Mouse (Mus musculus): ENCODE measurements around the gene Zfp697. TPM values are rescaled to one million over a fixed set of nuclear protein-coding genes. Genes with fewer than 3 reads are reported as not detected.
"Not testable (repeated sequence)": the region's sequence is repeated elsewhere in the genome, so short reads cannot be mapped to it uniquely, and the experiment has no call there.

Zfp697 gene
- polyA plus RNA-seq, 1 experiment, result 0.25 TPM

- Histone ChIP-seq H3K27ac (ENCODE audit: insufficient read depth, low read depth, low read length) (no peak overlapping the region), H3K4me3 (ENCODE audit: insufficient read depth, low read length) (no peak overlapping the region), H3K4me1 (ENCODE audit: control insufficient read depth, insufficient read depth, low read length) (no peaks in the 10 kb centered on the region)
- no peak for TF ChIP-seq CTCF (IDR thresholded peaks at IDR 0.05; ENCODE audit: low read depth, low read length)
- no peak for TF ChIP-seq POLR2A (IDR thresholded peaks at IDR 0.05; ENCODE audit: borderline replicate concordance, low read depth, low read length)
Observed at GRCm38 (mm10) chr3:98389305-98389704, 7.0 kb downstream of the Zfp697 start.

GRCm38 (mm10) chr3:98404268-98404895, 22.1 kb downstream of the Zfp697 start:
- not testable (repeated sequence) for H3K4me3 ChIP-seq (ENCODE audit: insufficient read depth, low read length); H3K4me1 ChIP-seq (ENCODE audit: control insufficient read depth, insufficient read depth, low read length); H3K27ac ChIP-seq (ENCODE audit: insufficient read depth, low read depth, low read length)

DNA sequence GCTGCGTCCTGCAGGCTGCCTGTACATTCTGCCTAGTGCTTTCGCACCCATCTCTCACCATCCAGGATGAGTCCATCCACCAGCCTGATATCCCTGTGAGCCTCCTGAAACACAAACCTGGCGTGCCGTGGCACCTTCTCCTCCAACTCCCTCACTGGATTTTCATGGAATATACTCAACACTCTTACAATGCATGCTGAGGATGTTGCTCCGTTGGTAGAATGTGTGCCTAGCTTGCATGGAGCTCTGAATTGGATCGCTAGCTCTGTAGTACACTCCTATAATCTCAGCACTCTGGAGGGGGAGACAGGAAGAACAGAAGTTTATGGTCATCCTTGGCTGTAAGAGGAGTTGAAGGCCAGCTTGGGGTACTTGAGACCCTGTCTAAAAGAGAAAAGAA, 23.6 kb downstream of the Zfp697 start:
- H3K4me1 ChIP-seq (ENCODE audit: control insufficient read depth, insufficient read depth, low read length); H3K27ac ChIP-seq (ENCODE audit: insufficient read depth, low read depth, low read length); H3K4me3 ChIP-seq (ENCODE audit: insufficient read depth, low read length): not testable (repeated sequence)

GRCm38 (mm10) chr3:98406569-98407144, 24.4 kb downstream of the Zfp697 start:
- H3K4me1 ChIP-seq (ENCODE audit: control insufficient read depth, insufficient read depth, low read length); H3K27ac ChIP-seq (ENCODE audit: insufficient read depth, low read depth, low read length); H3K4me3 ChIP-seq (ENCODE audit: insufficient read depth, low read length): not testable (repeated sequence)

GRCm38 (mm10) chr3:98407261-98407780, 25.1 kb downstream of the Zfp697 start:
- not testable (repeated sequence) for H3K4me3 ChIP-seq (ENCODE audit: insufficient read depth, low read length); H3K27ac ChIP-seq (ENCODE audit: insufficient read depth, low read depth, low read length); H3K4me1 ChIP-seq (ENCODE audit: control insufficient read depth, insufficient read depth, low read length)

GRCm38 (mm10) chr3:98410619-98411580, 28.6 kb downstream of the Zfp697 start:
- H3K27ac ChIP-seq (ENCODE audit: insufficient read depth, low read depth, low read length); H3K4me1 ChIP-seq (ENCODE audit: control insufficient read depth, insufficient read depth, low read length); H3K4me3 ChIP-seq (ENCODE audit: insufficient read depth, low read length): not testable (repeated sequence)

DNA sequence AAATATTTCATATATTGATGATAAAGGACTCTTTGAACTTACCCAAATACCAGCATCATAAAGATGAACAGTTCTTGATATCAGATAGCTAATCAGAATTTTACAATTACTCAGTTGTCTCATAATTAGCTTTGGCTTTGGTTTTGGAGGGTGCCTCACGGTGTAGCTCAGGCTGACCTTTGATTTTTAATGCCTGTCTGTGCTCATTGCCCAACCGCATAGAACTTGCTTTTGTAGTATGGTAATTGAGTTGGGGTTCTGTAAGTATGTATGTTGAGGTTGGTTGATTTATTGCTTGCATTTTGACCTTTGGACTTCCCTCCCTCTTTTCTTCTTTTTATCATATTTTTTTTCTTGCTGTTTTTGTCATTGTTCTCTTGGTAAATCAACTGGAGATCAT, 31.5 kb downstream of the Zfp697 start:
- Histone ChIP-seq H3K4me1 (ENCODE audit: control insufficient read depth, insufficient read depth, low read length) (peaks cover 11% of the 10 kb centered on the region; the same call in 1 of the 2 replicates), H3K4me3 (ENCODE audit: insufficient read depth, low read length) (no peak overlapping the region), H3K27ac (ENCODE audit: insufficient read depth, low read depth, low read length) (no peak overlapping the region)
- TF ChIP-seq CTCF (IDR thresholded peaks at IDR 0.05; ENCODE audit: low read depth, low read length), result no peak
- no peak for TF ChIP-seq POLR2A (IDR thresholded peaks at IDR 0.05; ENCODE audit: borderline replicate concordance, low read depth, low read length)

DNA sequence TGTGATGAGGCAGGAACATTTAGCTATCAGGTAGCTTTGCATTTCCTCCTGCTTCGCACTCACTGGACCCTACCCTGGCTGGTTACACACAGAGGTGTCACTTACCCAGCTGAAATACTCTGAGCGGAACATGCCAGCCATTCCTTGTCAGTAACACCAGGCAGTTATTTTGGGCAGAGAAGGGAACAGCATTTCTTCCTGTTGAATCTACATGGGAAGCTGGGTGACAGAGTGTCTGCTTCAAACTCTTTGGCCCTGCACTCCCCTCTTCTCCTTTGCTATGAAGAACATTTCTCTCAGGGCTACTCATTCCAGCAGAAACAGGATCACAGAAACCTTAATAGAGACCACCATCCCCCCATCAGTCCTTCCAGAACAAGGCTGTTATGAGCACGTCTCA, 32.0 kb downstream of the Zfp697 start:
- TF ChIP-seq POLR2A (IDR thresholded peaks at IDR 0.05; ENCODE audit: borderline replicate concordance, low read depth, low read length) (no peak), CTCF (IDR thresholded peaks at IDR 0.05; ENCODE audit: low read depth, low read length) (no peak)
- no peak overlapping the region for H3K4me3 ChIP-seq (ENCODE audit: insufficient read depth, low read length)
- H3K4me1 ChIP-seq (ENCODE audit: control insufficient read depth, insufficient read depth, low read length), result peaks cover 11% of the 10 kb centered on the region; the same call in 1 of the 2 replicates
- H3K27ac ChIP-seq (ENCODE audit: insufficient read depth, low read depth, low read length), result no peak overlapping the region

GRCm38 (mm10) chr3:98416426-98417250, 34.4 kb downstream of the Zfp697 start:
- Histone ChIP-seq H3K4me1 (ENCODE audit: control insufficient read depth, insufficient read depth, low read length) (peaks cover 11% of the 10 kb centered on the region; the same call in 1 of the 2 replicates), H3K27ac (ENCODE audit: insufficient read depth, low read depth, low read length) (no peak overlapping the region), H3K4me3 (ENCODE audit: insufficient read depth, low read length) (no peak overlapping the region)
- TF ChIP-seq CTCF (IDR thresholded peaks at IDR 0.05; ENCODE audit: low read depth, low read length), result no peak
- TF ChIP-seq POLR2A (IDR thresholded peaks at IDR 0.05; ENCODE audit: borderline replicate concordance, low read depth, low read length), result no peak

DNA sequence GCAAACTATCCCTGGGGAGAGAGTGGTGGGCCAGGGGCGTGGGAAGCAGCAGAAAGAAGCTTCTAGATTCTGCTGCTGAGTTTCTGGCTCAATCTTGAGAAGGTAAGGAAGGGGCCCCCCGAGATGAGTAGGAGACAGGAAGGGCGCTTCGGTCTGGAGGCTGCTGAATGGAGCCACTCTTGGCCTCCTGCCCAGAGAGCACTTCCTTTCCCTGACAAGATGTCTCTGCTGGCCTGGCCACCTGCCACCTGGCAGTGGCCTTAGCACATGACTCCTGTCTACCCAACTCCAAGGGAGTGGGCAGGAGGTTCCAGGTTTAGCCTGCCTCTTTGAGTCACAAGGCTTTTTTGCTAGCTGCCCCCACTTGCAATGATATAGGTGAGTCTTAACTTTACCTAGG, 35.1 kb downstream of the Zfp697 start:
- Histone ChIP-seq H3K27ac (ENCODE audit: insufficient read depth, low read depth, low read length) (no peak overlapping the region), H3K4me3 (ENCODE audit: insufficient read depth, low read length) (no peak overlapping the region), H3K4me1 (ENCODE audit: control insufficient read depth, insufficient read depth, low read length) (peaks cover 11% of the 10 kb centered on the region; the same call in 1 of the 2 replicates)
- TF ChIP-seq POLR2A (IDR thresholded peaks at IDR 0.05; ENCODE audit: borderline replicate concordance, low read depth, low read length) (no peak), CTCF (IDR thresholded peaks at IDR 0.05; ENCODE audit: low read depth, low read length) (no peak)
